Mouse (Mus musculus): ENCODE measurements around the gene Mgst3.
"Not testable (repeated sequence)": the region's sequence is repeated elsewhere in the genome, so short reads cannot be mapped to it uniquely, and the experiment has no call there.

The Mgst3 gene

GRCm38 (mm10) chr1:167360268-167360667 is 33.4 kb downstream of the Mgst3 start:
- DNase-seq (ENCODE audit: low read depth): peak; percentile 18

- no peak for DNase-seq (ENCODE audit: low read depth)
Observed at GRCm38 (mm10) chr1:167358731-167359130, 34.9 kb downstream of the Mgst3 start.

GRCm38 (mm10) chr1:167357387-167357786 is 36.3 kb downstream of the Mgst3 start:
- DNase-seq (ENCODE audit: low read depth): no peak

- no peak for DNase-seq (ENCODE audit: low read depth)
Observed at GRCm38 (mm10) chr1:167352403-167352802, 41.2 kb downstream of the Mgst3 start.

GRCm38 (mm10) chr1:167350597-167351415 is 42.8 kb downstream of the Mgst3 start:
- peak; percentile 57 for DNase-seq (ENCODE audit: low read depth)

GRCm38 (mm10) chr1:167349815-167350596 is 43.6 kb downstream of the Mgst3 start, which contains the start of gene Aldh9a1:
Aldh9a1 (plus strand) TSS chr1:167349991.
- DNase-seq (ENCODE audit: low read depth): peak; percentile 98

GRCm38 (mm10) chr1:167349206-167349605 is 44.4 kb downstream of the Mgst3 start:
- DNase-seq (ENCODE audit: low read depth): peak; percentile 59

- not testable (repeated sequence) for DNase-seq (ENCODE audit: low read depth)
Observed at GRCm38 (mm10) chr1:167345994-167346520, 47.6 kb downstream of the Mgst3 start.

- DNase-seq (ENCODE audit: low read depth): no peak
Observed at GRCm38 (mm10) chr1:167342831-167343230, 50.8 kb downstream of the Mgst3 start.

- no peak for DNase-seq (ENCODE audit: low read depth)
Observed at GRCm38 (mm10) chr1:167340910-167341528, 52.6 kb downstream of the Mgst3 start.

GRCm38 (mm10) chr1:167340111-167340787 is 53.4 kb downstream of the Mgst3 start:
- DNase-seq (ENCODE audit: low read depth): no peak

- no peak for DNase-seq (ENCODE audit: low read depth)
Observed at GRCm38 (mm10) chr1:167339177-167339781, 54.4 kb downstream of the Mgst3 start.

- peak; percentile 97 for DNase-seq (ENCODE audit: low read depth)
Observed at GRCm38 (mm10) chr1:167337463-167338095, 56.1 kb downstream of the Mgst3 start.

GRCm38 (mm10) chr1:167336398-167336797 is 57.2 kb downstream of the Mgst3 start:
- DNase-seq (ENCODE audit: low read depth): no peak

GRCm38 (mm10) chr1:167331106-167331505 is 62.5 kb downstream of the Mgst3 start:
- no peak for DNase-seq (ENCODE audit: low read depth)

- DNase-seq (ENCODE audit: low read depth): no peak
Observed at GRCm38 (mm10) chr1:167328776-167329175, 64.9 kb downstream of the Mgst3 start.
